Comparison of ENCODE assay signal across 16 mouse cellular contexts in genomic region chr17:24646381-24646780, GRCm38 (mm10). TPM values are rescaled to one million over a fixed set of nuclear protein-coding genes. Genes with fewer than 3 reads are reported as not detected.
DNase-seq lines count a peak whose midpoint lies in the region; ATAC-seq and TF ChIP-seq lines count a peak whose summit lies in the region.
"Had no signal": no experiment of that assay in that cellular context is flagged by ENCODE, and none has a peak within 500 bp of the region (broad histone marks: within the 10 kb centered on the region; RNA-seq: fewer than 3 reads in every experiment).

No protein-coding gene starts in this region.

- H3K4me2 ChIP-seq in heart, embryonic 13.5 days: no peak overlapping the region
- H3K4me2 ChIP-seq in neural tube, embryonic 13.5 days: no peak overlapping the region
- H3K4me2 ChIP-seq in stomach, postnatal 0 days (replicated peaks; ENCODE audit: low read depth): no peak overlapping the region
- H3K4me2 ChIP-seq: forebrain, embryonic 13.5 days; hindbrain, embryonic 12.5 days; midbrain, embryonic 13.5 days; stomach, embryonic 15.5 days had no signal

- no peak overlapping the region for H3K4me3 ChIP-seq in heart, embryonic 13.5 days
- H3K4me3 ChIP-seq in layer of hippocampus, adult 2 months: no peak overlapping the region
- H3K4me3 ChIP-seq in neural tube, embryonic 13.5 days: no peak overlapping the region
- no peak overlapping the region for H3K4me3 ChIP-seq in stomach, postnatal 0 days (ENCODE audit: low read depth, low read length)
- H3K4me3 ChIP-seq: forebrain, embryonic 13.5 days; hindbrain, embryonic 12.5 days; midbrain, embryonic 13.5 days; stomach, embryonic 15.5 days had no signal

- peaks cover 19% of the 10 kb centered on the region for H3K36me3 ChIP-seq in heart, embryonic 13.5 days
- H3K36me3 ChIP-seq in neural tube, embryonic 13.5 days: no peaks in the 10 kb centered on the region
- no peaks in the 10 kb centered on the region for H3K36me3 ChIP-seq in stomach, postnatal 0 days (ENCODE audit: control insufficient read depth, insufficient read depth, low read length)
- H3K36me3 ChIP-seq: hindbrain, embryonic 12.5 days; midbrain, embryonic 13.5 days; stomach, embryonic 15.5 days had no signal

- peak overlapping the region; percentile 87 for H3K27ac ChIP-seq in heart, embryonic 13.5 days (replicated peaks)
- H3K27ac ChIP-seq in layer of hippocampus, adult 2 months: peak overlapping the region; percentile 89
- H3K27ac ChIP-seq in neural tube, embryonic 13.5 days (replicated peaks): 0 out of 2 replicates have a peak overlapping the region, but pooled peaks have one; percentile 23
- 0 out of 2 replicates have a peak overlapping the region, but pooled peaks have one; percentile 84 for H3K27ac ChIP-seq in stomach, postnatal 0 days (replicated peaks)
- H3K27ac ChIP-seq: hindbrain, embryonic 12.5 days; midbrain, embryonic 13.5 days had no signal

- WGBS in heart, embryonic 13.5 days: 77% methylated on average over 4 of the region's 4 CpGs
- WGBS in neural tube, embryonic 13.5 days: 85% methylated on average over 4 of the region's 4 CpGs
- WGBS in stomach, postnatal 0 days: 71% methylated on average over 4 of the region's 4 CpGs

- H3K9ac ChIP-seq in heart, embryonic 13.5 days: no peak overlapping the region
- no peak overlapping the region for H3K9ac ChIP-seq in neural tube, embryonic 13.5 days
- no peak overlapping the region for H3K9ac ChIP-seq in stomach, postnatal 0 days (ENCODE audit: low read length)
- H3K9ac ChIP-seq: forebrain, embryonic 13.5 days; hindbrain, embryonic 12.5 days; midbrain, embryonic 13.5 days; stomach, embryonic 15.5 days had no signal

- peaks cover 57% of the 10 kb centered on the region for H3K4me1 ChIP-seq in heart, embryonic 13.5 days
- peaks cover 38% of the 10 kb centered on the region for H3K4me1 ChIP-seq in neural tube, embryonic 13.5 days (replicated peaks)
- no peaks in the 10 kb centered on the region; the same call in 1 of the 2 replicates for H3K4me1 ChIP-seq in stomach, postnatal 0 days (replicated peaks; ENCODE audit: control insufficient read depth, insufficient read depth)

- no peak for DNase-seq in heart, postnatal 10 days
- no peak for DNase-seq in layer of hippocampus, adult 2 months (ENCODE audit: low spot score in 2 of 2)
- no peak for DNase-seq in layer of hippocampus, postnatal 14 days (ENCODE audit: low spot score in 2 of 2)
- no peak for DNase-seq in neural tube, embryonic 10.5 days (ENCODE audit: extremely low spot score, low spot score)
- DNase-seq in stomach, postnatal 0 days (ENCODE audit: low spot score): no peak
- no peak for DNase-seq in frontal cortex, postnatal 36 days (ENCODE audit: low spot score in 2 of 2)
- DNase-seq: left cerebral cortex, postnatal 4 days; thymus, postnatal 25 days had no signal

- H3K27me3 ChIP-seq in heart, embryonic 13.5 days (replicated peaks): peaks cover 56% of the 10 kb centered on the region
- H3K27me3 ChIP-seq in neural tube, embryonic 13.5 days: peaks cover 26% of the 10 kb centered on the region
- no peaks in the 10 kb centered on the region for H3K27me3 ChIP-seq in stomach, postnatal 0 days (ENCODE audit: control insufficient read depth, insufficient read depth, low read length)
- H3K27me3 ChIP-seq: stomach, embryonic 15.5 days had no signal

- intact Hi-C loops in heart, postnatal 10 days (cut with DNase I): no loop called here

- no peaks in the 10 kb centered on the region for H3K9me3 ChIP-seq in heart, embryonic 13.5 days
- no peaks in the 10 kb centered on the region for H3K9me3 ChIP-seq in neural tube, embryonic 13.5 days
- no peaks in the 10 kb centered on the region for H3K9me3 ChIP-seq in stomach, postnatal 0 days (ENCODE audit: control insufficient read depth, low read length)
- H3K9me3 ChIP-seq: forebrain, embryonic 13.5 days; hindbrain, embryonic 12.5 days; midbrain, embryonic 13.5 days; stomach, embryonic 15.5 days had no signal

- no peak for ATAC-seq in heart, embryonic 13.5 days (ENCODE audit: extremely low read depth, insufficient number of reproducible peaks, low FRiP score, low TSS enrichment)
- ATAC-seq in neural tube, embryonic 13.5 days (ENCODE audit: low read depth): no peak
- no peak for ATAC-seq in stomach, postnatal 0 days (ENCODE audit: low FRiP score, low TSS enrichment)
- ATAC-seq: activated CD4-positive, CD25-positive, alpha-beta regulatory T cell, adult 4 months; forebrain, embryonic 13.5 days; midbrain, embryonic 13.5 days had no signal

- TF ChIP-seq EP300 in stomach, postnatal 0 days (optimal IDR thresholded peaks at IDR 0.05): no peak

- TF ChIP-seq CTCF in layer of hippocampus, adult 2 months (conservative IDR thresholded peaks at IDR 0.05): no peak
- no peak for TF ChIP-seq CTCF in stomach, postnatal 0 days (IDR thresholded peaks at IDR 0.05; ENCODE audit: low read depth)

RNA-seq across cellular contexts. Expression of gene Slc9a3r2, which starts 3.7 kb away (rescaled TPM):
- 46.8 and 51.1 TPM in 2 replicates for polyA plus RNA-seq in heart, embryonic 13.5 days (2015; fragmentation: Nextera tagmentation; extraction: Ambion mirVana)
- 100 to 1,000 TPM; 108 to 133 TPM for total RNA-seq in heart, postnatal 10 days (2021)
- total RNA-seq in layer of hippocampus, adult 2 months (2021): 10 to 100 TPM; 41.9 to 44.1 TPM
- 10 to 100 TPM; 47.9 to 52.4 TPM for total RNA-seq in layer of hippocampus, postnatal 14 days (2021)
- polyA plus RNA-seq in neural tube, embryonic 13.5 days (2015; fragmentation: Nextera tagmentation; extraction: Ambion mirVana): 35.4 and 42.6 TPM in 2 replicates
- polyA plus RNA-seq in stomach, postnatal 0 days (2015; fragmentation: Nextera tagmentation; extraction: Ambion mirVana): 37.9 and 38.0 TPM in 2 replicates
- polyA plus RNA-seq: activated CD4-positive, CD25-positive, alpha-beta regulatory T cell, adult 4 months had no signal

RNA-seq across cellular contexts. Expression of gene Npw, which starts 11.9 kb away (rescaled TPM):
- not detected in 2 replicates for polyA plus RNA-seq in heart, embryonic 13.5 days (2015; fragmentation: Nextera tagmentation; extraction: Ambion mirVana)
- not detected for total RNA-seq in heart, postnatal 10 days (2021)
- total RNA-seq in layer of hippocampus, adult 2 months (2021): 1 to 10 TPM; 2.0 to 2.3 TPM
- 1 to 10 TPM; 3.7 to 3.9 TPM for total RNA-seq in layer of hippocampus, postnatal 14 days (2021)
- not detected in 2 replicates for polyA plus RNA-seq in neural tube, embryonic 13.5 days (2015; fragmentation: Nextera tagmentation; extraction: Ambion mirVana)
- 1.2 and 1.8 TPM in 2 replicates for polyA plus RNA-seq in stomach, postnatal 0 days (2015; fragmentation: Nextera tagmentation; extraction: Ambion mirVana)
- polyA plus RNA-seq: forebrain, embryonic 13.5 days; hindbrain, embryonic 12.5 days; midbrain, embryonic 13.5 days; neural tube, embryonic 11.5 days had no signal

RNA-seq across cellular contexts. Expression of gene Nthl1, which starts 13.9 kb away (rescaled TPM):
- 9.6 and 9.8 TPM in 2 replicates for polyA plus RNA-seq in heart, embryonic 13.5 days (2015; fragmentation: Nextera tagmentation; extraction: Ambion mirVana)
- total RNA-seq in heart, postnatal 10 days (2021): 1 to 10 TPM; 3.2 to 3.4 TPM
- total RNA-seq in layer of hippocampus, adult 2 months (2021): 1 to 10 TPM; 6.2 to 6.8 TPM
- total RNA-seq in layer of hippocampus, postnatal 14 days (2021): 1 to 10 TPM; 3.9 to 5.3 TPM
- 7.4 and 9.7 TPM in 2 replicates for polyA plus RNA-seq in neural tube, embryonic 13.5 days (2015; fragmentation: Nextera tagmentation; extraction: Ambion mirVana)
- polyA plus RNA-seq in stomach, postnatal 0 days (2015; fragmentation: Nextera tagmentation; extraction: Ambion mirVana): 8.0 and 8.4 TPM in 2 replicates

RNA-seq across cellular contexts. Expression of gene Tsc2, which starts 14.0 kb away (rescaled TPM):
- 43.4 and 47.9 TPM in 2 replicates for polyA plus RNA-seq in heart, embryonic 13.5 days (2015; fragmentation: Nextera tagmentation; extraction: Ambion mirVana)
- 10 to 100 TPM; 86.0 to 95.6 TPM for total RNA-seq in heart, postnatal 10 days (2021)
- 100 to 1,000 TPM; 192 to 223 TPM for total RNA-seq in layer of hippocampus, adult 2 months (2021)
- 100 to 1,000 TPM; 160 to 162 TPM for total RNA-seq in layer of hippocampus, postnatal 14 days (2021)
- polyA plus RNA-seq in neural tube, embryonic 13.5 days (2015; fragmentation: Nextera tagmentation; extraction: Ambion mirVana): 62.5 and 73.0 TPM in 2 replicates
- polyA plus RNA-seq in stomach, postnatal 0 days (2015; fragmentation: Nextera tagmentation; extraction: Ambion mirVana): 36.2 and 37.0 TPM in 2 replicates

RNA-seq across cellular contexts. Expression of gene Zfp598, which starts 23.1 kb away (rescaled TPM):
- 15.1 and 15.8 TPM in 2 replicates for polyA plus RNA-seq in heart, embryonic 13.5 days (2015; fragmentation: Nextera tagmentation; extraction: Ambion mirVana)
- total RNA-seq in heart, postnatal 10 days (2021): 10 to 100 TPM; 25.1 to 25.4 TPM
- 10 to 100 TPM; 36.6 to 43.9 TPM for total RNA-seq in layer of hippocampus, adult 2 months (2021)
- total RNA-seq in layer of hippocampus, postnatal 14 days (2021): 10 to 100 TPM; 36.5 to 40.7 TPM
- 20.9 and 22.2 TPM in 2 replicates for polyA plus RNA-seq in neural tube, embryonic 13.5 days (2015; fragmentation: Nextera tagmentation; extraction: Ambion mirVana)
- 9.7 and 12.4 TPM in 2 replicates for polyA plus RNA-seq in stomach, postnatal 0 days (2015; fragmentation: Nextera tagmentation; extraction: Ambion mirVana)

Comparison
In these comparisons a context has a peak if more than half of its experiments do, and no peak if none do; other contexts are left out.
1. H3K27ac ChIP-seq: peak in every context shown above with its lines; median percentile 89 in layer of hippocampus, adult 2 months; 87 in heart, embryonic 13.5 days; 84 in stomach, postnatal 0 days; 23 in neural tube, embryonic 13.5 days.